Mouse (Mus musculus): ENCODE results near the gene Tcf19. TPM values are rescaled to one million over a fixed set of nuclear protein-coding genes. Genes with fewer than 3 reads are reported as not detected.

The Tcf19 gene
- polyA plus RNA-seq, 2 experiments: 73.8 to 84.3 TPM

DNA sequence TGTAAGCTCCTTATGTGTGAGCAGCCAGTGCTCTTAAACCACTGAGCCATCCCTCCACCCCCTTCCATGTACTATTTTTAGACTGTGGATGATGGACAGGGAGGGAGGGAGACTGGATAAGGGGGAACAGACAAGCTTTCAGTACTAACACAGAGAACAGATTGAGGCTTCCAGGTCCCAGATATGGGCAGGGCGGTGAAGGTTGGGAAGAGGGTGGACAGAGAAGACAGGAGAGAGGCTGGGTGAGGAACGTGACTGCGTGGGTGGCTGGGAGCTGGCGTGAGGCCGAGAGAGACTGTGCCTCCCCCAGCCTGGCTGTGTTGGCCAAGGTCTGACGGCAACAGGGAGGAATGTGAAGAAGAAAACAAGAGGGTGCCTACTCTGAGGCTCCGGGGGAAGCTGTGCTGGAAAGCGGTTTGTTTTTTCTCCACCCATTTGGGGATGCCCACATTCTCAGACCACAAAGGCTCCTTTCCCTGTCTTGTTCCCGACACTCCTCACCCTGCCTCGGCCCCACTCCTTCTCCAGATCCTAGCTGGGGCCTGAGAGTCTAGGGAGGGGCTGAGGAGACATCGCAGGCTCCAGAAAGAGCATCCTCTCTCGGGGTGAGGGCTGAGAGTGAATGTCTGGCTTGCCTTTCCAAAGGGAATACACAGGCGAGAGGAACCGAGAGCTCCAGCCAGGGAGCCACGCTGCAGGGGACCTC, 33.0 kb upstream of the Tcf19 start:
- Histone ChIP-seq H3K27ac (replicated peaks; ENCODE audit: low read depth, low read length) (peak overlapping the region; percentile 2), H3K9me3 (ENCODE audit: control insufficient read depth, low read length) (no peaks in the 10 kb centered on the region), H3K9ac (ENCODE audit: low read depth, low read length, severe bottlenecking) (peak overlapping the region; percentile 31; the same call in 1 of the 2 replicates), H3K36me3 (ENCODE audit: control insufficient read depth, insufficient read depth, low read length) (no peaks in the 10 kb centered on the region), H3K4me1 (ENCODE audit: control insufficient read depth, insufficient read depth, low read length) (no peaks in the 10 kb centered on the region; the same call in 1 of the 2 replicates), H3K4me2 (replicated peaks; ENCODE audit: low read depth, low read length, severe bottlenecking) (no peak overlapping the region), H3K4me3 (replicated peaks; ENCODE audit: low read length) (no peak overlapping the region), H3K27me3 (ENCODE audit: control insufficient read depth, insufficient read depth, low read length) (no peaks in the 10 kb centered on the region)
- peak; percentile 51 for ATAC-seq (ENCODE audit: low FRiP score, low read depth)
- no peak for TF ChIP-seq POLR2A (IDR thresholded peaks at IDR 0.05; ENCODE audit: borderline replicate concordance, extremely low read depth, insufficient read depth, insufficient read length)
- no peak for DNase-seq (ENCODE audit: low spot score)
- 55% methylated on average over 15 of the region's 15 CpGs for WGBS

- DNase-seq (ENCODE audit: low spot score): no peak
- Histone ChIP-seq H3K4me2 (replicated peaks; ENCODE audit: low read depth, low read length, severe bottlenecking) (no peak overlapping the region), H3K4me1 (ENCODE audit: control insufficient read depth, insufficient read depth, low read length) (no peaks in the 10 kb centered on the region; the same call in 1 of the 2 replicates), H3K9me3 (ENCODE audit: control insufficient read depth, low read length) (no peaks in the 10 kb centered on the region), H3K27ac (replicated peaks; ENCODE audit: low read depth, low read length) (no peak overlapping the region), H3K36me3 (ENCODE audit: control insufficient read depth, insufficient read depth, low read length) (no peaks in the 10 kb centered on the region), H3K4me3 (replicated peaks; ENCODE audit: low read length) (no peak overlapping the region), H3K27me3 (ENCODE audit: control insufficient read depth, insufficient read depth, low read length) (no peaks in the 10 kb centered on the region), H3K9ac (ENCODE audit: low read depth, low read length, severe bottlenecking) (no peak overlapping the region)
- ATAC-seq (ENCODE audit: low FRiP score, low read depth): no peak
- no peak for TF ChIP-seq POLR2A (IDR thresholded peaks at IDR 0.05; ENCODE audit: borderline replicate concordance, extremely low read depth, insufficient read depth, insufficient read length)
- 25% methylated on average over 5 of the region's 5 CpGs for WGBS
These were observed 32.0 kb upstream of the Tcf19 start for GRCm38 (mm10) chr17:35548636-35549035.

DNA sequence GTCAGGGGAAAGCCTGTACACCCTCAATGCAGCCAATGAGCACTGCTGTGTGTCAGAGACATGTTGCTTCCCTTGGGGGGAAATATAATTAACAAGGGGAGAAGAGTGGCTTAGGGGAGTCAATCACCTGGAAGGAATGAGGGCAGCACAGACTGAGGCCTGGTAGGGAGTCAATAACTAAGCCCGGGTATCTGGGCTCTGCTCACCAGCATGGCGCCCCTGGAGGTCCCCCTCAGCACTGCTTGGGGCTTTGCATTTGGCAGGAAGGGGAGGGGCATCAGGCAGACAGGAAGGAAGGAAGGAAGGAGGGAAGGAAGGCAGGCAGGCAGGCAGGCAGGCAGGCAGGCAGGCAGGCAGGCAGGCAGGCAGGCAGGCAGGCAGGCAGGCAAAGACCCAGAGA, 30.8 kb upstream of the Tcf19 start:
- no peak for DNase-seq (ENCODE audit: low spot score)
- no peak overlapping the region for H3K4me2 ChIP-seq (replicated peaks; ENCODE audit: low read depth, low read length, severe bottlenecking)
- no peak overlapping the region for H3K27ac ChIP-seq (replicated peaks; ENCODE audit: low read depth, low read length)
- TF ChIP-seq POLR2A (IDR thresholded peaks at IDR 0.05; ENCODE audit: borderline replicate concordance, extremely low read depth, insufficient read depth, insufficient read length): no peak
- no peak overlapping the region for H3K9ac ChIP-seq (ENCODE audit: low read depth, low read length, severe bottlenecking)
- H3K4me1 ChIP-seq (ENCODE audit: control insufficient read depth, insufficient read depth, low read length): no peaks in the 10 kb centered on the region; the same call in 1 of the 2 replicates
- no peaks in the 10 kb centered on the region for H3K27me3 ChIP-seq (ENCODE audit: control insufficient read depth, insufficient read depth, low read length)
- no peak for ATAC-seq (ENCODE audit: low FRiP score, low read depth)
- H3K9me3 ChIP-seq (ENCODE audit: control insufficient read depth, low read length): no peaks in the 10 kb centered on the region
- H3K4me3 ChIP-seq (replicated peaks; ENCODE audit: low read length): no peak overlapping the region
- 46% methylated on average over 2 of the region's 2 CpGs for WGBS
- H3K36me3 ChIP-seq (ENCODE audit: control insufficient read depth, insufficient read depth, low read length): no peaks in the 10 kb centered on the region

- no peak for TF ChIP-seq POLR2A (IDR thresholded peaks at IDR 0.05; ENCODE audit: borderline replicate concordance, extremely low read depth, insufficient read depth, insufficient read length)
- 33% methylated on average over 6 of the region's 6 CpGs for WGBS
- Histone ChIP-seq H3K9ac (ENCODE audit: low read depth, low read length, severe bottlenecking) (no peak overlapping the region), H3K27me3 (ENCODE audit: control insufficient read depth, insufficient read depth, low read length) (no peaks in the 10 kb centered on the region), H3K4me1 (ENCODE audit: control insufficient read depth, insufficient read depth, low read length) (no peaks in the 10 kb centered on the region; the same call in 1 of the 2 replicates), H3K4me2 (replicated peaks; ENCODE audit: low read depth, low read length, severe bottlenecking) (no peak overlapping the region), H3K4me3 (replicated peaks; ENCODE audit: low read length) (no peak overlapping the region), H3K36me3 (ENCODE audit: control insufficient read depth, insufficient read depth, low read length) (no peaks in the 10 kb centered on the region), H3K27ac (replicated peaks; ENCODE audit: low read depth, low read length) (no peak overlapping the region), H3K9me3 (ENCODE audit: control insufficient read depth, low read length) (no peaks in the 10 kb centered on the region)
- no peak for ATAC-seq (ENCODE audit: low FRiP score, low read depth)
- peak; percentile 50 for DNase-seq (ENCODE audit: low spot score)
These were observed 28.1 kb upstream of the Tcf19 start for GRCm38 (mm10) chr17:35544680-35545079.

DNA sequence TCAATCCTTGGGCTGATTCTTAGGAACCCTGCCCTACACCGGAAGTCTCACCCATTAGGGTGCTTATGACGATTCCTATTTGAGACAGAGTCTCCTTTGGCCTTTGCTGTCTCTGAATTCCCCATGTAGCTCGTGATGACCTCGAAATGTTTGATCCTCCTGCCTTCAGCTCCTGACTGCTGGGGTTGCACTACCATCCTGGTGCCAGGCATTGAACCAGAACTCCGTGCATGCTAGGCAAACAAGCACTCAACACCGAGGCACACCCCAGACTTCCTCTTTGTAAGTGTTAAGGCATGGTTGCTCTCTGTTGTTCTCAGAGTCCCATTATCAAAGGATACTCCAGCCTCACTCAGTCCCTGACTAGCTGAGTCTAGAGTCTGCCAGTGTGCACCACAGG, 27.4 kb upstream of the Tcf19 start:
- Histone ChIP-seq H3K27me3 (ENCODE audit: control insufficient read depth, insufficient read depth, low read length) (no peaks in the 10 kb centered on the region), H3K4me3 (replicated peaks; ENCODE audit: low read length) (no peak overlapping the region), H3K36me3 (ENCODE audit: control insufficient read depth, insufficient read depth, low read length) (no peaks in the 10 kb centered on the region), H3K9me3 (ENCODE audit: control insufficient read depth, low read length) (no peaks in the 10 kb centered on the region), H3K4me2 (replicated peaks; ENCODE audit: low read depth, low read length, severe bottlenecking) (no peak overlapping the region), H3K4me1 (ENCODE audit: control insufficient read depth, insufficient read depth, low read length) (no peaks in the 10 kb centered on the region), H3K27ac (replicated peaks; ENCODE audit: low read depth, low read length) (no peak overlapping the region), H3K9ac (ENCODE audit: low read depth, low read length, severe bottlenecking) (no peak overlapping the region)
- no peak for ATAC-seq (ENCODE audit: low FRiP score, low read depth)
- WGBS: 78% methylated on average over 6 of the region's 6 CpGs
- TF ChIP-seq POLR2A (IDR thresholded peaks at IDR 0.05; ENCODE audit: borderline replicate concordance, extremely low read depth, insufficient read depth, insufficient read length): no peak
- no peak for DNase-seq (ENCODE audit: low spot score)

All from limb, embryonic 14.5 days (tissue).